Mouse (Mus musculus): ENCODE measurements at regions not wholly inside any gene's neighbourhood (a gene's known extent, or its start where the extent isn't known, plus 50 kb on each side); places are given as distances from the start of the nearest gene placed in this dataset.

DNA sequence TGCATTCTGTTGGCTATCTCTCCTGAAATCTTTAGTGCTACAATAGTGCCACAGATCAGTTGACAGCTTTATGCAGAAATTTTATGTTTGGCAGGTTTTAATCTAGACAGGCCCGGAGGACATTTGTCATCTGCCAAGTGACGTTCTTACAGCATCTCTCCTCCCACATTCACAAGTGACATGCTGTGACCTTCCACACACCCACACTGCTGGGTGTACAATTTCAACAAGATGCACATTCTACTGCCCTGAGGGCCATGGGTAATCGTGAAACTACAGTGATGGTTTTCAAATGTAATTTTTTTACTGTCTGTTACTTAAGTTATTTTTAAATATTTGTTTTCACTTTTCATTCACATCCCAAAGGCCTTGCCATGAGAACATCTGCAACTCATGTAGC is 639.2 kb upstream of the Gm11114 start:
- no peak for DNase-seq (ENCODE audit: low read depth)
- TF ChIP-seq POLR2A (IDR thresholded peaks at IDR 0.05; ENCODE audit: borderline replicate concordance, extremely low read depth, insufficient read depth, insufficient read length, poor library complexity, severe bottlenecking), result no peak
- no peak for TF ChIP-seq CTCF (IDR thresholded peaks at IDR 0.05; ENCODE audit: borderline replicate concordance, extremely low read depth, insufficient read depth, insufficient read length)

DNA sequence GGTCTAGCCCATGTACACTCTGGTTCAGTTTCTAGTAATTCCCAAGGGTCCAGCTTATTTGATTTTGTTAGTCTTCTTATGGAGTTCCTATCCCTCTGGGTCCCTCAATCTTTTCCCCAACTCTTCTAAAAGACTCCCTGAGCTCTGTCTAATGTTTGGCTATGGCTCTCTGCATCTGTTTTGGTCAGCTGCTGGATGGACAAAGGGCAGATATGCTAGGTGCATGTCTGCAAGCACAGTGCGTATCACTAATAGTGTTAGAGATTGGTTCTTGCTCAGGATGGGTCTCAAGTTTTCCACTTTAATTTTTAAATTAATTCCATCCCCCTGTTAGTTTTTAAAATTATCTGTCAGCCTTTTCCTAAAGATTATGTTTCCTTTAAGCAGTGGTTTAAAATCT is 634.2 kb upstream of the Gm11114 start:
- TF ChIP-seq CTCF (IDR thresholded peaks at IDR 0.05; ENCODE audit: borderline replicate concordance, extremely low read depth, insufficient read depth, insufficient read length) (no peak), POLR2A (IDR thresholded peaks at IDR 0.05; ENCODE audit: borderline replicate concordance, extremely low read depth, insufficient read depth, insufficient read length, poor library complexity, severe bottlenecking) (no peak)
- no peak for DNase-seq (ENCODE audit: low read depth)

DNA sequence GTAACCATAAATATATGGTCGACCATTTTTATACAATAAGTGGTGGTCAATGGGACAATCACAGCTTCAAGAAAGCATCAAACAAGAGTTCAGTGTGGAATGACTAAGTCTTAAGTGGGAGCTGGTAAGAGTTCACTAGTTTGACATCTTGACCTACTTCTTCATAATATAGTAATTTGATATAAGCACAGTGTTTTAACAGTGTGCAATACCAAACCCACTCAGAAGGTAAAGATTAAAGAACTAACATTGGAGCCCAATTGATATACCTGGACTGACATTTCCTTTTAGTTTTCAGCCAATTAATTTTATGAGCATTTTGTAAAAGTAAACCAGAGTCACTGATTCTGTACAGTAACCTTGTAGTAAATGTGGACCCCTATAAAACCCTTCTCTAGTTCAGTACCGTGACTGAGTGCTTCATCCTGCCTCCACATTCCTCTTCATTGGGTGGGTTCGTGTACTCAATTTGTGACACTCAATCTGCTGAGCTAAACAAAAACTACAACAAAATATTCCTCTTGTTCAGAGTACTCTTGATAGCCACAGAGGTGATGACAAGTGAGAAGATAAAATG is 593.9 kb upstream of the Gm11114 start:
- TF ChIP-seq CTCF (IDR thresholded peaks at IDR 0.05; ENCODE audit: borderline replicate concordance, extremely low read depth, insufficient read depth, insufficient read length) (no peak), POLR2A (IDR thresholded peaks at IDR 0.05; ENCODE audit: borderline replicate concordance, extremely low read depth, insufficient read depth, insufficient read length, poor library complexity, severe bottlenecking) (no peak)
- DNase-seq (ENCODE audit: low read depth), result no peak

DNA sequence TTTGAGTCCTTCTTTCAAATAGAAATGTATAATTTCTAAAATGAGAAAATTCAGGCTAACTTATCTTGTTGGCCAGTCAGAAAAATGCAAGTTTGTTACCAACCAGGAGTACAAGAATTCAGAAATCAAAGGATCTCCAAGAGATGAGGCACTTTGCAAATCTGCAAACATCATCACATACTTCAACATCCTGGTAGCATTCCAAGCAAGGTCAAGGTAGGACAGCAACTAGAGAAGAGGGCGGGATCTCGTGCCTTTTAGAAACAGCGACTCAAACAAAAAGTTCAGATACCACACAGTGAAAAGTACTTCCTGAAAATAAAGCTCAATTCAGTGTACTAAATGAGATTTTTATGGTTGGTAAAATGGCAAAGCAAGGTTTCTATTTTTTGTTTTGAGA is 593.2 kb upstream of the Gm11114 start:
- TF ChIP-seq CTCF (IDR thresholded peaks at IDR 0.05; ENCODE audit: borderline replicate concordance, extremely low read depth, insufficient read depth, insufficient read length) (no peak), POLR2A (IDR thresholded peaks at IDR 0.05; ENCODE audit: borderline replicate concordance, extremely low read depth, insufficient read depth, insufficient read length, poor library complexity, severe bottlenecking) (no peak)
- no peak for DNase-seq (ENCODE audit: low read depth)

DNA sequence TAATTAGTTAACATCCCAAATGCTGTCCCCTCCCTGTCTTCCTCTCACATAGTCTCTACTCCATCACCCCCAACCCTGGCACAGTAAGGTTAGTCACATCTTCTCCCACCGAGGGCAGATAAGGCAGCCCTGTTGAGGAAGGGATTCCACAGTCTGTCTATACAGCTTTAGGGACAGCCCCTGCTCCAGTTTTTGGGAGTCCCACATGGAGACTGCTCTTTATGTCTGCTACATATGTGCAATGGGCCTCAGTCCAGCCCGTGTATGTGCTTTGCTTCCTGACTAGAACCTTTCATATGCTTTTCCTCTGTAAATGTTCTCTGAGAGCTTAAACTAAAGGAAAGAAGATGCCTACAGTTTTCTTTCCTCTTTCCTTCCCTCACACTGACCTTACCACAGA is 592.1 kb upstream of the Gm11114 start:
- DNase-seq (ENCODE audit: low read depth), result no peak
- TF ChIP-seq CTCF (IDR thresholded peaks at IDR 0.05; ENCODE audit: borderline replicate concordance, extremely low read depth, insufficient read depth, insufficient read length) (no peak), POLR2A (IDR thresholded peaks at IDR 0.05; ENCODE audit: borderline replicate concordance, extremely low read depth, insufficient read depth, insufficient read length, poor library complexity, severe bottlenecking) (no peak)

DNA sequence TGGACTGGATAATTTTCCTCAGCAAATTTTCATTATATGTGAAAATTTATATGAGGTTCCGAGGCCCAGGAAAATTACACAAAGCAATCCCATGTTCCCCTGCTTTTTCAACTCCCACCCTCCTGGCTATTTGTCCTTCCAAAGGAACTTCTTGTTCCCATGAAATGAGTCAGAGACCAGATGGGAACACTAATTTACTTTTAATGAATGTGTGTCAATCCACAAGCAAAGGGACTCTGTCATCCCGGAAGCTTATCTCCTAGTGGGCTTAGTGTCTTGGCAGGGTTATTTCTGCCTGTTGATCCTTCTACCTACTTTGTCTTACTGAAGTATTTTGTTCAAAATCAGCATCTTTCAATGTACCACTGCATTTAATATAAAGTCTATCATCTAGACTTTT is 573.3 kb upstream of the Gm11114 start:
- DNase-seq (ENCODE audit: low read depth), result no peak
- no peak for TF ChIP-seq POLR2A (IDR thresholded peaks at IDR 0.05; ENCODE audit: borderline replicate concordance, extremely low read depth, insufficient read depth, insufficient read length, poor library complexity, severe bottlenecking)
- no peak for TF ChIP-seq CTCF (IDR thresholded peaks at IDR 0.05; ENCODE audit: borderline replicate concordance, extremely low read depth, insufficient read depth, insufficient read length)

DNA sequence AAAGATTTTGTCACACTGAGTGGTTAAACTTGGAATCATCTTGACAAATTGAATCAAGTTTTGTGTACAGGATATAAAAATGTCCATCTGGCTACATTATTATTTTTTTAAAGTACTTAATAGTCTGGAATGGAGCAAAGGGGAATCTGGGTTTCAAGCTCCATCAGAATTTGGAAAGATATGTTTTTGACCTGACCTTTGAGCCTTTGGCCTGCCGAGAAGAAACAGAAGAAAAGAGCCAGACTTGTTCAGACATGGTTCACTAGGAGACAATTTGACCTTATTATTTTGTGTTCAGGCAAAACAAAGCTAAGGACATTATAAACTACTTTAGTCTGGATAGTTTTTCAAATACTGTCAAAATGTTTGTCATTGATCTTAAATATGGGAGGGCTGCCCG is 572.2 kb upstream of the Gm11114 start:
- DNase-seq (ENCODE audit: low read depth), result no peak
- TF ChIP-seq CTCF (IDR thresholded peaks at IDR 0.05; ENCODE audit: borderline replicate concordance, extremely low read depth, insufficient read depth, insufficient read length) (no peak), POLR2A (IDR thresholded peaks at IDR 0.05; ENCODE audit: borderline replicate concordance, extremely low read depth, insufficient read depth, insufficient read length, poor library complexity, severe bottlenecking) (no peak)

DNA sequence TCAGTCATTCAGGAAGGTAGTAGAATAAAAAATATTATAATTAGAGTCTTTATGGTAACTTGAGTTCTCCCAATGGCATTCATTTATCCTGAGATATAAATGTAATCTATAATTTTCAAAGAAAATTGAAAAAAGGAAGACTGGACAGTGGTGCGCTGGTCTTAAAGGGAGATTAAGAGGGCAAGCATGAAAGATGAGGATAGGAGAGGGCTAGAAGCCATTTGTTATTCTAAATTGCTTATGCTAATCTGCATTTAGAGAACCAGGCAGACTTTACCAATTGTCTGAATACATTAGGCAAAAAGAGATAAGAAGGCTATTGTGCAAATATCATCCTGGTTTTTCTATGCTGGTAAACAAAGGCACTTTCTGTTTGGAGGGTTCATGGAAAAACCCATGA is 558.2 kb upstream of the Gm11114 start:
- TF ChIP-seq POLR2A (IDR thresholded peaks at IDR 0.05; ENCODE audit: borderline replicate concordance, extremely low read depth, insufficient read depth, insufficient read length, poor library complexity, severe bottlenecking), result no peak
- no peak for TF ChIP-seq CTCF (IDR thresholded peaks at IDR 0.05; ENCODE audit: borderline replicate concordance, extremely low read depth, insufficient read depth, insufficient read length)

DNA sequence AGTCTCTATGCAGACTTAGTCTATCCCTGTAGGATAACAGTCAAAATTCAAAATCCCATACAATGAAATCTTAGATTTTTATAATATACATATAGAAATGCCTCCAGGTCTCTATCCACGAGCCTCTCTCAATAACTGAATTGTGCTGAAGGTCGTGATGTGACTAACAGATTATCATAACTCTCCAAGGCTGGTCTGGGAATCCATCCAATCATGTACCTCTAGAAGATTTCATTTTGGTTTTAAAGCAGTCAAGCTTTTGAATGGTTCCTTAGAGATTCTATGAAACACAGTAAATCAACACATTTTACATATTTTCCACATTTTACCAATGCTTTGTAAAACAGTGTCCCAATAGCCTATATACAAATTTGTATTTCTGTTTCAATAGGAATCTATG is 557.7 kb upstream of the Gm11114 start:
- TF ChIP-seq POLR2A (IDR thresholded peaks at IDR 0.05; ENCODE audit: borderline replicate concordance, extremely low read depth, insufficient read depth, insufficient read length, poor library complexity, severe bottlenecking) (no peak), CTCF (IDR thresholded peaks at IDR 0.05; ENCODE audit: borderline replicate concordance, extremely low read depth, insufficient read depth, insufficient read length) (no peak)
- DNase-seq (ENCODE audit: low read depth), result no peak

More for the DNA sequence above, 558.2 kb upstream of the Gm11114 start:
- DNase-seq (ENCODE audit: low read depth), result no peak

DNA sequence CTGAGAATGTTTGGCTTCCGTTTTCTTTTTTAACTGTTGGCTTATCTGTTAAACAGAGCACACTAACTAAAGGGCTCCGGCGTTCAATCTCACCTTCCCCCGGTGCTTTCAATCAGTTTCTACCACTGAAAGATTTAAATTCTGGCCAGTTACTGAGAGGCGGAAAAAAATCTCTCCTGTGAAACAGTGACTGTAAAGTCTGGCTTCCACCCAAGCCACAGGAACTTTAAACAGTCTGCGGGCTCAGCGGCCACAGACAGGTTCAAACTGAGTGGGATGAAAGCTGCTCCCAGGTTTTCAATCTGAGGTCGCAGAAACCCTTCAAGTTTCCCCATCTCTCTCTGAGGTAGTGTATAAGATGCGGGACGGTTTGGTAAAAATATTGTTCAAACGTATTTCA is 538.2 kb upstream of the Gm11114 start:
- TF ChIP-seq POLR2A (IDR thresholded peaks at IDR 0.05; ENCODE audit: borderline replicate concordance, extremely low read depth, insufficient read depth, insufficient read length, poor library complexity, severe bottlenecking) (no peak), CTCF (IDR thresholded peaks at IDR 0.05; ENCODE audit: borderline replicate concordance, extremely low read depth, insufficient read depth, insufficient read length) (no peak)
- DNase-seq (ENCODE audit: low read depth), result peak; percentile 7

DNA sequence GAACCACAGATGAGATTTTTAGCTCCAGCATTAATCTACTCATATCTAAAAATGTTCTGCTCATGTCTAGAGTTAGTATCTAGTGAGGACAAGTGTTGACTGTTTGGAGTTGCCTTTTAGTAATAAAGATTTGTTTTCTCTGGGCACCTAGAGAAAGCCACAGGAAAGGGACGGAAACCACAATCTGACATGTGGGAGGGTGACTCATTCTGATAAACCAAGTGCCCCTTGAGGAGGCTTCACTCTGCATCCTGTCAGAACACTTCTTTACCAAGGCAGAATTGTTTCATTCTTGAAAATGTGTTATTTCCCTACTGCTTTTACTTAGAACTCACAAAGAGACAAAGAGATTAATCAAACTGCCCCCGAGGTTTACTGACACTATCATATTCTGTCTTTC is 537.4 kb upstream of the Gm11114 start:
- no peak for TF ChIP-seq POLR2A (IDR thresholded peaks at IDR 0.05; ENCODE audit: borderline replicate concordance, extremely low read depth, insufficient read depth, insufficient read length, poor library complexity, severe bottlenecking)
- TF ChIP-seq CTCF (IDR thresholded peaks at IDR 0.05; ENCODE audit: borderline replicate concordance, extremely low read depth, insufficient read depth, insufficient read length), result no peak
- DNase-seq (ENCODE audit: low read depth), result no peak

DNA sequence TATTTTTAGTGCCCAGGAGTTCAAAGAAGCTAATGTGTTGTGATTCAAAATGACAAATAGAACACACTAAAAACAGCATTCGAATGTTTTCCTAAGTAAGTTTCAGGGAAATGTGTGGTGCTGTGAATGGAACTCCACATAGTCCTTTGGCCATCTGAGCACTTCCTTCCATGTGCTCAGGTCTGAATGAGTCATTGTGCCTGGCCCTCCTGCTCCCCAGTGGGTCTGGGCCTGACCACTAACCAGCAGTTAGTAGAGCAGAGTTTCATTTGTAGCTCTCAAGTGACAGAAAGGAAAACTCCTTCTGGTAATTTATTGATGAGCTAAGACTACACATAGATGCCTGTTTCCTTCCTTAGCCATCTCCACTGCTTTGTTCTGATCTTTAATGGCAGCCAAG is 533.4 kb upstream of the Gm11114 start:
- DNase-seq (ENCODE audit: low read depth), result no peak
- no peak for TF ChIP-seq CTCF (IDR thresholded peaks at IDR 0.05; ENCODE audit: borderline replicate concordance, extremely low read depth, insufficient read depth, insufficient read length)
- TF ChIP-seq POLR2A (IDR thresholded peaks at IDR 0.05; ENCODE audit: borderline replicate concordance, extremely low read depth, insufficient read depth, insufficient read length, poor library complexity, severe bottlenecking), result no peak
